Mouse (Mus musculus): ENCODE data around the gene Gja4. TPM values are rescaled to one million over a fixed set of nuclear protein-coding genes. Genes with fewer than 3 reads are reported as not detected.

Gene Gja4
- polyA plus RNA-seq, 1 experiment = 7.5 TPM

DNA sequence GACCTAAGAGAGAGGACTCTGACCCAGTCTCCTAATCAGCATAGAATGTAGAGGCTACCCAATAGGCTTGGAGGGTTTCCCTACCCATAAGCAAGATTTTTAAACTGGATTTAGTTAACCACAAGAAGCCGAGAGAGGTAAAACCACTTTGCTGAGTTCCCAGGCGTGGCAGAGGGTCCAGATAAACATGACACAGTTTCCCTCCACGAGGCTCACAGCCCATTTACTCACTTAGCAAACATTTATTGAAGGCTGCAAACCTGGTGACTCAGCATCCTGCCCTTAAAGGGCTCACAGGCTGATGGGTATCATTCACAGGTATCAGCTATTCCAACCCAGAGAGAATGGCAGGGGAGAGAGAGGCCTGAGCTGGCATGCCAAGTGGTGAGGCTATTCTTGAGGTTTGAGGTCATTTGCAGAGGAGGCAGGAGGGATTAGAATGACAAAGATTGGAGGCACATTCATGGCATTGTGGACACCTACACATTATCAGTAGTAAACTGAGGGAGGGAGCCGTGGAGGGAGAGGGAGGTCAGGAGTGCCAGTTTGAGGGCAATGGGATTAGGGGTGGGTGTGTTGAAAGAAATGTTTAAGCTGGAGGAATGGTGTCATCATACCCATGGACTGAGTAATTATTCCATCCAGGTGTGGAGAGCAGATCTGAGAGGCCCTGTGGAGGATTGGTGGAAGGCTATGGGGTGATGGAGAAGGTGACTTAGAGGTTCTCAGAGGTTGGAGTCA lies 35.9 kb upstream of the Gja4 start:
- no peaks in the 10 kb centered on the region for H3K4me1 ChIP-seq (ENCODE audit: control insufficient read depth, insufficient read depth, low read length)
- DNase-seq = no peak
- TF ChIP-seq POLR2A (IDR thresholded peaks at IDR 0.05; ENCODE audit: borderline replicate concordance, insufficient read depth, low read length) (no peak), CTCF (IDR thresholded peaks at IDR 0.05; ENCODE audit: borderline replicate concordance, insufficient read depth, low read depth, low read length) (no peak)
- no peak overlapping the region for H3K27ac ChIP-seq (ENCODE audit: insufficient read depth, low read length)
- 74% methylated on average over 4 of the region's 4 CpGs for WGBS
- H3K4me3 ChIP-seq (replicated peaks; ENCODE audit: insufficient read depth, low read depth, low read length) = no peak overlapping the region
- no peaks in the 10 kb centered on the region for H3K27me3 ChIP-seq (ENCODE audit: control insufficient read depth, insufficient read depth, low read length)

DNA sequence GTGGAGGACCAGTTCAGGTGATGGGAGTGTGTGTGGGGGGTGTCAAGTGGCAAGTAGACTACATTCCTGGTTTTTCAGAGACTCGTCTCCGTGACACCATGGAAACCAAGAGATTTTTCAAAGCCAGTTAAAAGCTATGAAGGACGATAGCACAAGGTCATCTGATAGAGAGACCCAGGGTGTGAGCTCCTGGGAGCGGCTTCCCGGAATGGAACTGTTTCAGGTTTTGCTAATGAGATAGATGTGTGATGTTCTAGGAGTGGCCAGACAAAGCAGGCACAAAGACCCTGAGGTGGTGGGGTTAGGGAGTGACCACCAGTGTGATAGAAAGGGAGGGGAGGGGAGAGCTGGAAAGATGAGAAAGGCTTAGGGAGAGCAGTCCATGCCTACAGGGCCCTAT lies 31.2 kb upstream of the Gja4 start:
- WGBS = 86% methylated on average over 5 of the region's 5 CpGs
- no peak for TF ChIP-seq POLR2A (IDR thresholded peaks at IDR 0.05; ENCODE audit: borderline replicate concordance, insufficient read depth, low read length)
- TF ChIP-seq CTCF (IDR thresholded peaks at IDR 0.05; ENCODE audit: borderline replicate concordance, insufficient read depth, low read depth, low read length) = no peak
- no peaks in the 10 kb centered on the region for H3K27me3 ChIP-seq (ENCODE audit: control insufficient read depth, insufficient read depth, low read length)

DNA sequence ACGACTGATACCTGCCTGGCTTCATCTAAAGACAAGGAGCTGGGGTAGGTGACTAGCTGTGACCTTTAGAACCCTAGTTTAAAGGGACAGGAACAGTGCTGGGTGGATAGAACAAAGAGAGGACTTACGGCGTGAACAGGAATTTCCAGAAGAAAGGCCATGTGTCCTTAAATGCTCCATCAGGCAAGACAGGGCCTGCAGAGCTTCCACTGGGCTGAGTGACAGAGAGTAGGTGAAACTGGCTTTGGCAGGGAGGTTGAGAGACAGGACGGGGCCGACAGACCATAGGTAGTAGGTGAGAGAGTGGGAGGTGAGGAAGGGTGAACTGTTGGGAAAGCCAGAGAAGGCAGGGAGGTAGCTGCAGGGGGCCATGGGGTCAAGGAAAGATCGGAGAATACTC lies 27.5 kb upstream of the Gja4 start:
- Histone ChIP-seq H3K27ac (ENCODE audit: insufficient read depth, low read length) (no peak overlapping the region), H3K27me3 (ENCODE audit: control insufficient read depth, insufficient read depth, low read length) (no peaks in the 10 kb centered on the region), H3K4me3 (replicated peaks; ENCODE audit: insufficient read depth, low read depth, low read length) (no peak overlapping the region), H3K4me1 (ENCODE audit: control insufficient read depth, insufficient read depth, low read length) (no peaks in the 10 kb centered on the region)
- no peak for DNase-seq
- no peak for TF ChIP-seq POLR2A (IDR thresholded peaks at IDR 0.05; ENCODE audit: borderline replicate concordance, insufficient read depth, low read length)
- no peak for TF ChIP-seq CTCF (IDR thresholded peaks at IDR 0.05; ENCODE audit: borderline replicate concordance, insufficient read depth, low read depth, low read length)
- 55% methylated on average over 6 of the region's 6 CpGs for WGBS

More for the DNA sequence above, 31.2 kb upstream of the Gja4 start:
- DNase-seq = no peak
- H3K4me1 ChIP-seq (ENCODE audit: control insufficient read depth, insufficient read depth, low read length) = no peaks in the 10 kb centered on the region
- H3K27ac ChIP-seq (ENCODE audit: insufficient read depth, low read length) = no peak overlapping the region
- no peak overlapping the region for H3K4me3 ChIP-seq (replicated peaks; ENCODE audit: insufficient read depth, low read depth, low read length)

DNA sequence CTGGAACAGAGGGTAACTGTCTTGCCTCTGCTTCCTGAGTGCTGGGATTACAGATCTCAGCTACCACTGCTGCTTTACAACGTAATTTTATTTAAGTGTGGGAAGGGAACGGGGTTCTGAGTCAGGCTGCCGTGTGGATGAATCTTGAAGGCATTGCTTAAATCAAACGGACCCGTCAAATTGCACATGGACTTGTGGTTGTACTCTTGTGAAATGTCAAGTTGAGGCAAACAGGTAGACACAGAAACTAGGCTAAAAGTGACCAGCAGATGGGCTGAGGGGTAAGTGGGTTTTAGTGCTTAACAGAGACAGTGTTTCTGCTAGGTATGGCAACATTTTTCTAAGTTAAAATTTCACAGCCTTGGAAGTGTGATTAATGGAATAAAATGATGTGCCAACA lies 23.8 kb upstream of the Gja4 start:
- no peak for DNase-seq
- no peaks in the 10 kb centered on the region for H3K4me1 ChIP-seq (ENCODE audit: control insufficient read depth, insufficient read depth, low read length)
- H3K4me3 ChIP-seq (replicated peaks; ENCODE audit: insufficient read depth, low read depth, low read length) = no peak overlapping the region
- H3K27me3 ChIP-seq (ENCODE audit: control insufficient read depth, insufficient read depth, low read length) = no peaks in the 10 kb centered on the region; the same call in 1 of the 2 replicates
- TF ChIP-seq POLR2A (IDR thresholded peaks at IDR 0.05; ENCODE audit: borderline replicate concordance, insufficient read depth, low read length) = no peak
- no peak for TF ChIP-seq CTCF (IDR thresholded peaks at IDR 0.05; ENCODE audit: borderline replicate concordance, insufficient read depth, low read depth, low read length)
- no peak overlapping the region for H3K27ac ChIP-seq (ENCODE audit: insufficient read depth, low read length)
- 89% methylated on average over 5 of the region's 5 CpGs for WGBS

DNA sequence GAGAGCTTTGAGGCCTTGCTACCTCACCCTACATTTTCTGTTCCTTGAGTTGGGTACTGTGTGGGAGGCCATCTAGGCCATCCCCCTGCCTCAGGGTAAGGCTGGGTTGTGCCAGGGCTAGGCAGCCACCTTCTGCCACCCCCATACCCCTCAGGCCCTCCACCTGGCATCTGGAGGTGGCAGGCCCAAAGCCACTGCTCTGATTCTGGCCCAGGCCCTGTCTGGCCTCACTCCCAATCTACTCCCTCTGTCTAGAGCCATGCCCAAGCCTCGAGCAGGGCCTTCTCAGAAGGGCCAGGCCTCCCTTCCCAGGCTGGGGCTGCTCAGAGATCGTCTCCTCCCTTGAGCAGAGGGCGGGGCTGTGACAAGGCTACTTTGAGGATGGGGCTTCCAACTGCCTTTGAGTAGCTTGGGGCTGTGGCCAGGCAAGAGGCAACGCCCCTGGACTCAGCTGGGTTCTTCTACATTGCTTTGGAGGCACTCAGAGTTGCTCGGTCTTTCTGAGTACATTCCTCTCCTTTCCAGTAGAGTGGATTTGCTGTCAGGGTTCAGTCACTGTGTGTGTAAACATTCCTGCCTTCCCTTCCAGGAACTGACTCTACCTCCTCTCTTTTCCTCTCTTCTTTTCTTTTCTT lies 21.1 kb upstream of the Gja4 start:
- TF ChIP-seq POLR2A (IDR thresholded peaks at IDR 0.05; ENCODE audit: borderline replicate concordance, insufficient read depth, low read length) (no peak), CTCF (IDR thresholded peaks at IDR 0.05; ENCODE audit: borderline replicate concordance, insufficient read depth, low read depth, low read length) (no peak)
- peaks cover 3% of the 10 kb centered on the region; the same call in 1 of the 2 replicates for H3K27me3 ChIP-seq (ENCODE audit: control insufficient read depth, insufficient read depth, low read length)
- 42% methylated on average over 5 of the region's 5 CpGs for WGBS
- H3K27ac ChIP-seq (ENCODE audit: insufficient read depth, low read length) = no peak overlapping the region
- no peak overlapping the region for H3K4me3 ChIP-seq (replicated peaks; ENCODE audit: insufficient read depth, low read depth, low read length)
- DNase-seq = no peak
- H3K4me1 ChIP-seq (ENCODE audit: control insufficient read depth, insufficient read depth, low read length) = no peaks in the 10 kb centered on the region

DNA sequence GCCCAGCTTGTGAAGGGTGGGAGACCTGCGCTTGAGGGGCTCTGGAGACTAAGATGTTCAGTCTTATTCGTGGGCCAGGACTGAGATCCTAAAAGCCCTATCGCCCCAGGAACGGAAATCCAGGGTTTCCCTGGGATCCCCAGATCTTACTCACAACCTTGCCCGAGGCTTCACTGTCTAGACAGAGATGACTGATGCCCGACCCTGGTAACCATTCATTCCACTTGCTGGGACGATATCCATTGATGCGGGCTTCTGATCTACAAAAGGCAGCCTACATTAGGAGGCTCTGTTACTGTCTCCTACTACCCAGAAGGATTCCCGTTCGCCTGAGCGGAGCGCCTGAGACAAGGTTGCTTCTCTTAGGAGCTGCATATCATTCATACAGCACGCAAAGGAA lies 17.3 kb upstream of the Gja4 start:
- Histone ChIP-seq H3K27ac (ENCODE audit: insufficient read depth, low read length) (no peak overlapping the region), H3K4me3 (replicated peaks; ENCODE audit: insufficient read depth, low read depth, low read length) (no peak overlapping the region), H3K27me3 (ENCODE audit: control insufficient read depth, insufficient read depth, low read length) (peaks cover 3% of the 10 kb centered on the region; the same call in 1 of the 2 replicates), H3K4me1 (ENCODE audit: control insufficient read depth, insufficient read depth, low read length) (no peaks in the 10 kb centered on the region)
- TF ChIP-seq POLR2A (IDR thresholded peaks at IDR 0.05; ENCODE audit: borderline replicate concordance, insufficient read depth, low read length) (no peak), CTCF (IDR thresholded peaks at IDR 0.05; ENCODE audit: borderline replicate concordance, insufficient read depth, low read depth, low read length) (no peak)
- WGBS = 29% methylated on average over 13 of the region's 13 CpGs
- no peak for DNase-seq

DNA sequence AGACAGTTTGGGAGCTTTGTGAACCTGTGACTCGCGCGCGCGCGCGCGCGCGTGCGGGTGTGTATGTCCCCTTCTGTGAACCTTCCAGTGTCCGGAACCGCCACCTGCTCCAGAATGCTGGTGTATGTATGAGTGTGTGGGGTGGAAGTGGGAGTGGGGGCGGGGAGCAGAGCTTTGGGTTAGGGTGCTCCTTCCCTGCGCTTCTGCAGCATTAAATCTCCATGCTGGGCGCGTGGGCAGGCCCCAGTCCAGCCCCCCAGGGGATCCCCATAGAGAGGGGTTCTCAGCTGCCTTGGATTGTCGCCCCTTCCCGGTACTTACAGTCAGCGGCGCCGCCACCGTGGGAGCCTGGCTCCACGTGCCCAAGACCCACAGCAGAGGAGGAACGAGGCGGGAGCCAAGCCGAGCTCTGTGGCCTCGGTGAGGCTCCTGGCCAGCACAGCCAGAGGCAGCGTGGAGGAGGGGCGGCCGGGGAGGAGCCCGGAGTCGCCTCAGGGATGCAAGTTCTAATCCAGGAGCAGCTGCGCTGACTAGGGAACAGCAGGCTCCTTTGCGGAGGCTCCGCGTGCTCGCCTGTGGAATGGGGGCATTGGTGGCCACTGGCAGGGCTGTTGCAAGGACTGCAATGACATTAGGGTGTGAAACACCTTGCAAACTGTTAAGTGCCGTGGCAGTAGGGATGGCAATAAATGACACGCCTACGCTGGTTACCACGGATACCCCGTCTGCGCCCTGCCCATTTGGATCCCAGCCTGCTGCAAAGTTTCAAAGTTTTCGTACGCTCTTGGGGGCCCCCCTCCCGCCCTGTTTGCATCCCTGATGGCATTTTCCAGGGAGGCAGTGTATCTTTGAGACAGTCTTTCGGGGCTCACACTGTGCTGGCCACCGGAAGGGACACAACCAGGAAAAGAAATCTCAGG lies 16.6 kb upstream of the Gja4 start, which contains the start of gene Gjb3:
Gjb3 (minus strand) TSS at position 664 of the 920 bp plus-strand sequence.
- no peaks in the 10 kb centered on the region for H3K4me1 ChIP-seq (ENCODE audit: control insufficient read depth, insufficient read depth, low read length)
- DNase-seq = no peak
- H3K27ac ChIP-seq (ENCODE audit: insufficient read depth, low read length) = no peak within 1 kb of the TSS
- no peak within 1 kb of the TSS for H3K4me3 ChIP-seq (replicated peaks; ENCODE audit: insufficient read depth, low read depth, low read length)
- TF ChIP-seq POLR2A (IDR thresholded peaks at IDR 0.05; ENCODE audit: borderline replicate concordance, insufficient read depth, low read length) (no peak), CTCF (IDR thresholded peaks at IDR 0.05; ENCODE audit: borderline replicate concordance, insufficient read depth, low read depth, low read length) (no peak)
- H3K27me3 ChIP-seq (ENCODE audit: control insufficient read depth, insufficient read depth, low read length) = peaks cover 3% of the 10 kb centered on the region; the same call in 1 of the 2 replicates
- WGBS = 2% methylated on average over 49 of the region's 49 CpGs
